Mouse (Mus musculus) liver, postnatal 0 days (tissue): ENCODE data around the gene Ipmk.

Experiments used
- CTCF ChIP-seq: sonication (generic); IDR thresholded peaks from 2 replicates; pipeline ENCODE4 v1.5.1; 2016; ENCODE audit warnings: antibody characterized with exemption, low read depth
- EP300 ChIP-seq: IDR thresholded peaks from 2 replicates; pipeline ENCODE4 v1.6.1; 2016; ENCODE audit warnings: antibody characterized with exemption, low read depth, mild to moderate bottlenecking

- TF ChIP-seq CTCF, result peak; percentile 82
- TF ChIP-seq EP300, result no peak
Observed at GRCm38 (mm10) chr10:71422047-71423037, 74.8 kb downstream of the Ipmk start.
